Mouse (Mus musculus) c-Kit-negative CD71-positive TER-119-positive erythroid progenitor cells, embryonic 14.5 days (primary cell): ENCODE measurements around the gene Clca4a.
"Not testable (repeated sequence)": the region's sequence is repeated elsewhere in the genome, so short reads cannot be mapped to it uniquely, and the experiment has no call there.

Experiments used
- DNase-seq: peaks from one replicate; pipeline ENCODE4 v3.0.0-alpha.2; 2013; ENCODE audit warnings: low read depth, low spot score

Gene Clca4a

GRCm38 (mm10) chr3:144974945-144975344 is at the start of gene Clca4a:
Gene Clca4a, minus strand, starts transcription at chr3:144975045.
- DNase-seq = no peak

GRCm38 (mm10) chr3:145017807-145018206 is 43.0 kb upstream of the Clca4a start:
- no peak for DNase-seq

- no peak for DNase-seq
Observed at GRCm38 (mm10) chr3:145004422-145004821, 29.6 kb upstream of the Clca4a start.

GRCm38 (mm10) chr3:145000912-145001311 is 26.1 kb upstream of the Clca4a start:
- DNase-seq = no peak

GRCm38 (mm10) chr3:144993055-144993454 is 18.2 kb upstream of the Clca4a start:
- DNase-seq = no peak

- no peak for DNase-seq
Observed at GRCm38 (mm10) chr3:144992618-144993017, 17.8 kb upstream of the Clca4a start.

- no peak for DNase-seq
Observed at GRCm38 (mm10) chr3:144985890-144986289, 11.0 kb upstream of the Clca4a start.

GRCm38 (mm10) chr3:144980551-144980950 is 5.7 kb upstream of the Clca4a start:
- no peak for DNase-seq

- no peak for DNase-seq
Observed at GRCm38 (mm10) chr3:144977631-144978030, 2.8 kb upstream of the Clca4a start.

- no peak for DNase-seq
Observed at GRCm38 (mm10) chr3:144976091-144976490, 1.2 kb upstream of the Clca4a start.

GRCm38 (mm10) chr3:144971553-144972270 is 3.1 kb downstream of the Clca4a start:
- no peak for DNase-seq

- DNase-seq = no peak
Observed at GRCm38 (mm10) chr3:144969755-144970154, 5.1 kb downstream of the Clca4a start.

- no peak for DNase-seq
Observed at GRCm38 (mm10) chr3:144966074-144966473, 8.8 kb downstream of the Clca4a start.

GRCm38 (mm10) chr3:144950829-144951228 is 24.0 kb downstream of the Clca4a start:
- no peak for DNase-seq

- not testable (repeated sequence) for DNase-seq
Observed at GRCm38 (mm10) chr3:144947376-144947775, 27.5 kb downstream of the Clca4a start.

- DNase-seq = not testable (repeated sequence)
Observed at GRCm38 (mm10) chr3:144933625-144934024, 41.2 kb downstream of the Clca4a start.

GRCm38 (mm10) chr3:144933011-144933491 is 41.8 kb downstream of the Clca4a start:
- no peak for DNase-seq

GRCm38 (mm10) chr3:144932335-144932734 is 42.5 kb downstream of the Clca4a start, which contains the start of gene Clca4b:
Gene Clca4b, minus strand, starts transcription at chr3:144932529.
- no peak for DNase-seq

- DNase-seq = no peak
Observed at GRCm38 (mm10) chr3:144914014-144914413, 60.8 kb downstream of the Clca4a start.
